ENCODE assay signal across 13 mouse cellular contexts in genomic region chr5:48518035-48518434, GRCm38 (mm10).
"Had no signal": no experiment of that assay in that cellular context is flagged by ENCODE, and none has a peak within 500 bp of the region (broad histone marks: within the 10 kb centered on the region; RNA-seq: fewer than 3 reads in every experiment).

No protein-coding gene starts in this region.

- ATAC-seq: liver, embryonic 12.5 days had no signal

- H3K36me3 ChIP-seq: limb, embryonic 15.5 days; liver, embryonic 12.5 days; midbrain, embryonic 10.5 days had no signal

- H3K4me2 ChIP-seq: limb, embryonic 15.5 days; liver, embryonic 12.5 days; lung, embryonic 14.5 days had no signal

- H3K27me3 ChIP-seq: limb, embryonic 15.5 days; liver, embryonic 12.5 days had no signal

- H3K27ac ChIP-seq: limb, embryonic 15.5 days; liver, embryonic 12.5 days; midbrain, embryonic 10.5 days had no signal

- H3K4me3 ChIP-seq: limb, embryonic 15.5 days; liver, embryonic 12.5 days; midbrain, embryonic 10.5 days; myocyte had no signal

- DNase-seq: kidney, adult 8-10 months; kidney, postnatal 25 days; layer of hippocampus, postnatal 36 days; lung, embryonic 14.5 days; lung, postnatal 10 days; lung, postnatal 4 days; midbrain, embryonic 14.5 days; right cerebral cortex, postnatal 14 days; thymus, postnatal 36 days had no signal

- H3K9ac ChIP-seq: limb, embryonic 15.5 days; liver, embryonic 12.5 days; lung, embryonic 14.5 days had no signal

- H3K9me3 ChIP-seq: limb, embryonic 15.5 days; liver, embryonic 12.5 days; midbrain, embryonic 10.5 days had no signal

- H3K4me1 ChIP-seq: limb, embryonic 15.5 days; liver, embryonic 12.5 days; midbrain, embryonic 10.5 days had no signal
